Mouse (Mus musculus) small intestine, adult 2 months (tissue): ENCODE results near the gene Magel2.

Experiments used
- CTCF ChIP-seq: fragments of 200-500 bp; IDR thresholded peaks from 2 replicates; pipeline ENCODE4 v1.5.1; 2012; ENCODE audit warnings: low read depth, mild to moderate bottlenecking, control low read depth, inconsistent platforms, low read length, moderate library complexity, mixed read lengths; ENCODE audit not compliant: insufficient replicate concordance, insufficient read length; ENCODE audit errors: extremely low read depth
- POLR2A ChIP-seq: fragments of 200-500 bp; IDR thresholded peaks from 2 replicates; pipeline ENCODE4 v1.6.1; 2012; ENCODE audit warnings: low read depth, mild to moderate bottlenecking, control low read depth, inconsistent platforms, low read length, moderate library complexity

- TF ChIP-seq POLR2A (no peak), CTCF (no peak)
Measured at GRCm38 (mm10) chr7:62407803-62408202, 31.0 kb downstream of the Magel2 start.
